Mouse (Mus musculus) ES-E14 (cell line): ENCODE data around the gene Srrm1.

Source experiments
- HCFC1 ChIP-seq: IDR thresholded peaks from 2 replicates; pipeline ENCODE4 v1.6.1; 2012; ENCODE audit warnings: low read length, inconsistent platforms, borderline replicate concordance; ENCODE audit not compliant: insufficient read depth
- ZC3H11A ChIP-seq: IDR thresholded peaks from 2 replicates; pipeline ENCODE4 v1.6.1; 2012; ENCODE audit warnings: low read depth, mild to moderate bottlenecking, inconsistent platforms, low read length, borderline replicate concordance

GRCm38 (mm10) chr4:135291841-135292240, 61.3 kb downstream of the Srrm1 start:
- no peak for TF ChIP-seq HCFC1
- no peak for TF ChIP-seq ZC3H11A
